Mouse (Mus musculus) hindbrain, embryonic 12.5 days (tissue): Measurements from ENCODE around the gene Gm49510. TPM values are rescaled to one million over a fixed set of nuclear protein-coding genes. Genes with fewer than 3 reads are reported as not detected.

Experiments
- ATAC-seq: fragments of 200-750 bp; cut with Nextera tagmentation; 2 replicates; pipeline ENCODE4 v1.8.0; 2017; ENCODE audit warnings: moderate TSS enrichment; ENCODE audit not compliant: low FRiP score
- H3K27ac ChIP-seq: fragments of 300-500 bp; sonication (generic); 2 replicates; pipeline ENCODE4 v1.5.1; 2016; ENCODE audit warnings: mild to moderate bottlenecking
- H3K27me3 ChIP-seq: fragments of 300-500 bp; sonication (generic); 2 replicates; pipeline ENCODE4 v1.6.1; 2016; ENCODE audit warnings: mild to moderate bottlenecking
- H3K36me3 ChIP-seq: fragments of 300-500 bp; sonication (generic); 2 replicates; pipeline ENCODE4 v1.6.1; 2016; ENCODE audit warnings: mild to moderate bottlenecking
- H3K4me1 ChIP-seq: fragments of 300-500 bp; sonication (generic); 2 replicates; pipeline ENCODE4 v1.6.1; 2016
- H3K4me2 ChIP-seq: fragments of 300-500 bp; sonication (generic); replicated peaks from 2 replicates; pipeline ENCODE4 v1.6.1; 2016; ENCODE audit warnings: mild to moderate bottlenecking
- H3K4me3 ChIP-seq: fragments of 300-500 bp; sonication (generic); 2 replicates; pipeline ENCODE4 v1.5.1; 2016; ENCODE audit warnings: mild to moderate bottlenecking
- H3K9ac ChIP-seq: fragments of 300-500 bp; sonication (generic); 2 replicates; pipeline ENCODE4 v1.6.1; 2016; ENCODE audit warnings: mild to moderate bottlenecking, moderate library complexity
- H3K9me3 ChIP-seq: fragments of 300-500 bp; sonication (generic); replicated peaks from 2 replicates; pipeline ENCODE4 v1.6.1; 2016; ENCODE audit warnings: mild to moderate bottlenecking
- WGBS: fragments of 180-500 bp; shearing (Covaris S2); methylation state at CpG from one replicate; pipeline ENCODE4 v1.1.7; 2016; 5-methylcytosine and 5-hydroxymethylcytosine counted together
- polyA plus RNA-seq: library from polyadenylated mRNA; unstranded; fragments of >200 nt; fragmentation: Nextera tagmentation; extraction: Ambion mirVana; gene quantifications from 2 replicates; pipeline ENCODE4 v1.2.1, GENCODE M21; 2016

Gene Gm49510
- polyA plus RNA-seq, 1 experiment from 2014 or later: 0.61 TPM

DNA sequence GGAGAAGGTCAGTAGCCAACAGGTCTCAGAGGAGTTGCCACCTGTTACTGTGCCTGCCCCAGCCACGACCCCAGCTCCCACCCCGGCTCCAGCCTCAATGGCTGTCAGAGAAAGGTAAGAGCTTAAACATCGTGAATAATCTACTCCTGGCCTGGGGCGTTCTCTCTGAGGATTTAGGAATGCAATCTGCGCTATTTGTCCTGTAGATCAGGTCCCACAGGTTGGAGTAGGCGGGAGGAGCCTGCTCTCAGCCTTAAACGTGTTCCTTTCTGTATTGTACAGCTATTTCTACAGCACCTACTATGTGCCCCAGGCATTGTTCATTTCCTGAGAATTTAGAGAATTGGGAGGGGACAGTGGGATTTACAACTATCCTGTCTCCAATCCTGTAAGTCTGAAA, 8.9 kb downstream of the Gm49510 start:
- Histone ChIP-seq H3K9ac (no peak overlapping the region), H3K36me3 (no peaks in the 10 kb centered on the region), H3K4me2 (no peak overlapping the region), H3K27ac (no peak overlapping the region), H3K9me3 (no peaks in the 10 kb centered on the region), H3K4me1 (0 out of 2 replicates have a peak, but pooled peaks cover 4% of the 10 kb centered on the region), H3K27me3 (no peaks in the 10 kb centered on the region), H3K4me3 (no peak overlapping the region)
- 79% methylated on average over 7 of the region's 7 CpGs for WGBS
- ATAC-seq: no peak

DNA sequence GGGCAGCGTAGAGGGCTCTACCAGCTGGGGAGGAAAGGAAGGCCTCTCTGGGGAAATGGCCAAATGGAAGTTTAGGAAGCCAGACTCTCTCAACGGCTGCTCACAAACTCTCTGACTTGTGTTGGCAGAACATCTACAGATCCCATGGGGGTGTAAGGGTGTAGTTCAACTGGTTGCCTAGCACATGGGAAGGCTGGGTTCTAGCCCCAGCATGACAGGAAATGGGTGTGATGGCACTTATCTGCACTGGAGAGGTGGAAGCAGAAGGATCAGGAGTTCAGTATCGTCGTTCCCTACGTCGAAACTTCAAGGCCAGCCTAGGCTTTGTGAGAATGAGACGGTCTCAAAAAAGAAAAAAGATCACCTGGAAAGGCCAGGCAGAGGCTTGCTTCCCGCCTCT, 9.5 kb downstream of the Gm49510 start:
- no peak overlapping the region for H3K4me2 ChIP-seq
- WGBS: 89% methylated on average over 8 of the region's 8 CpGs

DNA sequence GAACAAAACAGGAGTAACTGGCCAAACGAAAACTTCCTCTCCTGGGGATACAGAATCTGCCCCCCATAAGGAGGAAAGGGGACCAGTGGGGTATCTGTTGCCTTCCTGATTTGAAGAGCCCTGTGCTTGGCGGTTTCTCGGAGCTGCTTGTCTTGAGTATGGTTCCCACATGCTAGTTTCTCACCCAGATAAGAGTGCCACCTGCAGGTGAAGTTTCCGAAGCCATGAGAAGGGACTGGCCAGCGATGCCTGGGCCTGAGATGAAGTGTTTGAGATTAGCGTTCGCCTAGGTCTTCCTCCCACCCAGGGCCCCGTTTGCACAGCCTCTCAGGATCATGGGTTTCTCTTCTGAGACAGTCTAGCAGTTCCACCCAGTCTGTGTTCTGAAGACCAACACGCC, 12.6 kb downstream of the Gm49510 start:
- Histone ChIP-seq H3K4me3 (no peak overlapping the region), H3K9ac (no peak overlapping the region), H3K27ac (no peak overlapping the region), H3K9me3 (no peaks in the 10 kb centered on the region), H3K36me3 (no peaks in the 10 kb centered on the region), H3K4me1 (peaks cover 35% of the 10 kb centered on the region), H3K4me2 (no peak overlapping the region), H3K27me3 (no peaks in the 10 kb centered on the region)
- 40% methylated on average over 9 of the region's 9 CpGs for WGBS
- no peak for ATAC-seq

More for the DNA sequence above, 9.5 kb downstream of the Gm49510 start:
- Histone ChIP-seq H3K4me1 (0 out of 2 replicates have a peak, but pooled peaks cover 6% of the 10 kb centered on the region), H3K36me3 (no peaks in the 10 kb centered on the region), H3K27ac (no peak overlapping the region), H3K4me3 (no peak overlapping the region), H3K9ac (no peak overlapping the region), H3K27me3 (no peaks in the 10 kb centered on the region), H3K9me3 (no peaks in the 10 kb centered on the region)
- no peak for ATAC-seq

DNA sequence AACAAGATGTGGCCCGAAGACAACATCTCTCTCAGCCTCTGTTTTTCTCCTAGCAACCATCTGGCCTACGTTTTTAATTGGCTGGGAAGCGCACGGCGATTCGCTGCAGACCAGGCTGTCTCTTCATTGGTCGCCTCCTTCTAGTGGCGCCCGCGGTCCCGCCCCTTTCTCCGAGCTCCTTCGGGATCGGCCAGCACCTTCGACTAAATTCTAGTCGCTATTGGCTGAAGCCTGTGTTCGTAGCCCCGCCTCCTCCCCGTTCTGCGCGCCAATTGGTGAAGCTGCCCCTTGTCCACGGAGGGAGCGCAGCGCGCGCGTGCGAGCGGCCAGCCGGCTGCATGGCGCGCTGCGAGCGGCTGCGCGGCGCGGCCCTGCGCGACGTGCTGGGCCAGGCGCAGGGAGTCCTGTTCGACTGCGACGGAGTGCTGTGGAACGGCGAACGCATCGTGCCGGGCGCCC, 14.2 kb downstream of the Gm49510 start, which contains the start of gene Pdxp:
TSS of gene Pdxp (plus strand) at position 288 of the 459 bp plus-strand sequence.
- Histone ChIP-seq H3K4me3 (peak within 1 kb of the TSS; percentile 72), H3K27me3 (no peaks in the 10 kb centered on the region), H3K9me3 (no peaks in the 10 kb centered on the region), H3K27ac (peak within 1 kb of the TSS; percentile 96), H3K9ac (peak within 1 kb of the TSS; percentile 85), H3K4me1 (peaks cover 35% of the 10 kb centered on the region), H3K36me3 (peaks cover 11% of the 10 kb centered on the region; the same call in 1 of the 2 replicates), H3K4me2 (peak within 1 kb of the TSS; percentile 96)
- peak; percentile 94 for ATAC-seq
- under 1% methylated on average over 51 of the region's 51 CpGs for WGBS

DNA sequence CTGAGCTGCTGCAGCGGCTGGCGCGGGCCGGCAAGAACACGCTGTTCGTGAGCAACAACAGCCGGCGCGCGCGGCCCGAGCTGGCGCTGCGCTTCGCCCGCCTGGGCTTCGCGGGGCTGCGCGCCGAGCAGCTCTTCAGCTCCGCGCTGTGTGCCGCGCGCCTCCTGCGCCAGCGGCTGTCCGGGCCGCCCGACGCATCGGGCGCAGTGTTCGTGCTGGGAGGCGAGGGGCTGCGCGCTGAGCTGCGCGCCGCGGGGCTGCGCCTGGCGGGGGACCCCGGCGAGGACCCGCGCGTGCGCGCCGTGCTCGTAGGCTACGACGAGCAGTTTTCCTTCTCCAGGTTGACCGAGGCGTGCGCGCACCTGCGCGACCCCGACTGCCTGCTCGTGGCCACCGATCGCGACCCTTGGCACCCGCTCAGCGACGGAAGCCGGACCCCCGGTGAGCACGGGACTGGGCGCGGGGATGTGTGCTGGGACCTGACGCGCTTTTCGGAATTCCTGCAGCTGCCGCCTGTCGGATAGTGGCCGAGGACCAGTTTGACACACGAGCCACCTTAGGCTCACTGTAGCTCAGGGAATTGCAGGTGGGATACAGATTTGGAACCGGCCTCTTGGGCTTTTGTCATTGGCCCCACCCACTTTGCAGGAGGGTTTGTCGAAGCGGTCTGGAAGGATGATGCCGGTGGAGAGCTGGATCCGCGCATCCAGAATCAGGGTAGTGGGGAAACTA, 14.8 kb downstream of the Gm49510 start:
- ATAC-seq: peak; percentile 68
- Histone ChIP-seq H3K9ac (peak overlapping the region; percentile 85), H3K36me3 (peaks cover 16% of the 10 kb centered on the region), H3K9me3 (no peaks in the 10 kb centered on the region), H3K4me2 (peak overlapping the region; percentile 96), H3K27me3 (no peaks in the 10 kb centered on the region), H3K27ac (peak overlapping the region; percentile 96), H3K4me1 (peaks cover 35% of the 10 kb centered on the region), H3K4me3 (peak overlapping the region; percentile 72)
- WGBS: under 1% methylated on average over 67 of the region's 87 CpGs

DNA sequence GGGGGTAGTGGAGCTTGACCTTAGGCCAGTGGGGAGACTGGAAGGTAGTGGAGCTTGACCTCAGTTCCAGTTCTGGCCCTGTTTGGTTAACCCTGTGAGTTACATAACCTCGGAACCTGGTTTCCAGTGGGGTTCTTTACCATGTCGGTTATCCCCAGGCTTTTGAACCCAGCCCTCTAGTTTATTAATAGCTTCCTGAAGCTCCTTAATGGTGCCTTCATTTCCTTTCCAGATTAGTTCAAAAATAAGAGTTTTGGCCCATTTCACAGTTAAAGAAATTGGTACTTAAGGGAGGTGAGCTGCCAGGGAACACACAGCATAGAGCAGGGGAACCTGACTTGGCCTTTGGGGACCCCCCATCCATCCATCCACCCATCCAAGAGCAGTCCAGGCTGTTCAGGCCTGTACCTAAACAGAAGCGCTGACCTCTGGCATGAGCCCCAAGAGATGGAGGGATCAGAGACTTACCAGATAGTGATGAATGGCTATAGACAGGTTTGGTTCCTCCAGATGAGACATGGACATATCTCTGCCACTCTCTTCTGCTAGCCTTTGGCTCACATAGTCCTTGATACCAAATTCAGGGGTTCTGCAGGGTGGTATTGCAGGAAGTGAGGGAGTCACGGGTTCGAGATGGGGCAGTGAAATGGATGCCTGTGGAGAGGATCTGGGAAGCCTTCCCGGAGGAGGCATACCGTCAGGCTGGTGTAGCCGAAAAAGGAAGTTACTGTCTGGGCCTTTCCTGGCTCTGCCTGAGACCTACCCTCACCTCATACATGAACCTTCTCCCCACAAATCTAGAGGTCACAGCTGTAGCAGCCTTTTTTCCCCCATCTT, 15.6 kb downstream of the Gm49510 start:
- peak overlapping the region; percentile 96 for H3K27ac ChIP-seq

DNA sequence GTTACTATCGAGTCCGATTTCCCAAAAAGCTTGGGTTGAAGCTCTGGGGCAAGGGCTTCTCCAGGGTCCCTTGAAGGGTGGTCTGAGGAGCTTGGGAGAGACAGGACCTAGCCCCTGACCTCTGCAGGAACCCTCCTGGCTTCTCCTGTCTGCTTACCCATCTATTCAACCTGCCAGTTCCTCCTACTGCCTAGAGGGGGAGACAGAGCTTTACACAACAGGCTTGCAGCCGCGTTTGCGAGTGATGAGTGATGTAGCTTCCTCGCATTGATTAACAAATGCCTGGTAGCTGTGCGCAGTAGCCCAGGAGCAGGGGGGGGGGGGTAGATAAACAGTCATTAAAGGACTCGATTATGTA, 16.2 kb downstream of the Gm49510 start:
- peak overlapping the region; percentile 85 for H3K9ac ChIP-seq
- peak overlapping the region; percentile 42 for H3K27ac ChIP-seq
- ATAC-seq: peak; percentile 23
- no peaks in the 10 kb centered on the region for H3K9me3 ChIP-seq
- H3K36me3 ChIP-seq: peaks cover 22% of the 10 kb centered on the region
- H3K4me3 ChIP-seq: peak overlapping the region; percentile 72
- no peaks in the 10 kb centered on the region for H3K27me3 ChIP-seq
- H3K4me2 ChIP-seq: peak overlapping the region; percentile 96
- WGBS: 5% methylated on average over 8 of the region's 8 CpGs
- H3K4me1 ChIP-seq: peaks cover 35% of the 10 kb centered on the region

More for the DNA sequence above, 15.6 kb downstream of the Gm49510 start:
- Histone ChIP-seq H3K4me3 (peak overlapping the region; percentile 72), H3K9ac (peak overlapping the region; percentile 85), H3K36me3 (peaks cover 22% of the 10 kb centered on the region), H3K4me1 (peaks cover 35% of the 10 kb centered on the region), H3K4me2 (peak overlapping the region; percentile 96), H3K27me3 (no peaks in the 10 kb centered on the region), H3K9me3 (no peaks in the 10 kb centered on the region)
- no peak for ATAC-seq
- 52% methylated on average over 8 of the region's 8 CpGs for WGBS

DNA sequence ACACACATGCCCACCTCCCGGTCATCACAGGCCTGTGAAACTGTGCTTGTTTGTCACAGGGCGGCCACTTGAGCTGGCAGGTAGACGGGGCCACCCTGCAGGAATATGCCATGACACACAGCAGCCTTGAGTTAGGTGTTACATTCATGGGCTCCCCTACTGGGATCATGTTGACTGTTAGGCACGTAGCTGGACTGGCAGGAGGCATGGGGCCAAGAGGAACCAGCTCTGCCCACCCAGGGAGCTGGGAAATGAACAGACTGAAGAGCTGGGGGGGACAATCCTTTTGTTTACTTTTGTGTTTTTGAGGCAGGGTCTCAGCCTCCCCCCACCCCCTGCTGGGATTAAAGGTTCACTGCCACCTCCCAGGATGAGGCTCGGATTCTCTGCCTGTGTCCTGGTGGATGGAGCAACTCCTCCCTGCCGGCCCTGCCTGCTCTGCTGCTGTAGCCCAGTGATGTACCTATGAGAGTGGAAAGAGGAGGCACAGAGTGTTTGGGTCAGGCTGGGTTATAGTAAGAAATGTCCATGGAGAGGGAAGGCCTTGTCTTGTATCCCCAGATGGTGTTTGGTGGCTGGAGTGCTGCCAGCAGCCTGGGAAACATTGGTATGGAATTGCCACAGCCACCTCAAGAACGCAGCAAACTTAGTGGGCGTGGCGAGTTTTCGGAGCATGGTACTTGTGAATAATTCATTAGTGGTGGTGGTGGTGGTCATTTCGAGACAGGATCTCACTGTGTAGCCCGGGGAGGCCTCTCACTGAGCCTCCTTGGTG, 16.8 kb downstream of the Gm49510 start:
- 38% methylated on average over 12 of the region's 12 CpGs for WGBS
- H3K27me3 ChIP-seq: no peaks in the 10 kb centered on the region
- H3K9me3 ChIP-seq: no peaks in the 10 kb centered on the region
- peak; percentile 5; the same call in 1 of the 2 replicates for ATAC-seq
- peak overlapping the region; percentile 72 for H3K4me3 ChIP-seq
- peak overlapping the region; percentile 85 for H3K9ac ChIP-seq
- peaks cover 35% of the 10 kb centered on the region for H3K4me1 ChIP-seq
- H3K4me2 ChIP-seq: peak overlapping the region; percentile 96
- peak overlapping the region; percentile 42 for H3K27ac ChIP-seq
- H3K36me3 ChIP-seq: peaks cover 22% of the 10 kb centered on the region

DNA sequence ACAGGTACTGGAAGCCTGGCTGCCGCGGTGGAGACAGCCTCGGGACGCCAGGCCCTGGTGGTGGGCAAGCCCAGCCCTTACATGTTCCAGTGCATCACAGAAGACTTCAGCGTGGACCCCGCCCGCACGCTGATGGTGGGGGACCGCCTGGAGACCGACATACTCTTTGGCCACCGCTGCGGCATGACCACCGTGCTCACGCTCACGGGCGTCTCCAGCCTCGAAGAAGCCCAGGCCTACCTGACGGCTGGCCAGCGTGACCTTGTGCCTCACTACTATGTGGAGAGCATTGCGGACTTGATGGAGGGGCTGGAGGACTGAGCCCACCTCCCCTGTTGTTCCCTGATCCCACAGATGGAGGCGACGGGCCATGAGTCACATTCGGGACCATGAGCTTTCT, 18.7 kb downstream of the Gm49510 start:
- 93% methylated on average over 23 of the region's 23 CpGs for WGBS
- Histone ChIP-seq H3K9me3 (no peaks in the 10 kb centered on the region), H3K27me3 (no peaks in the 10 kb centered on the region)

DNA sequence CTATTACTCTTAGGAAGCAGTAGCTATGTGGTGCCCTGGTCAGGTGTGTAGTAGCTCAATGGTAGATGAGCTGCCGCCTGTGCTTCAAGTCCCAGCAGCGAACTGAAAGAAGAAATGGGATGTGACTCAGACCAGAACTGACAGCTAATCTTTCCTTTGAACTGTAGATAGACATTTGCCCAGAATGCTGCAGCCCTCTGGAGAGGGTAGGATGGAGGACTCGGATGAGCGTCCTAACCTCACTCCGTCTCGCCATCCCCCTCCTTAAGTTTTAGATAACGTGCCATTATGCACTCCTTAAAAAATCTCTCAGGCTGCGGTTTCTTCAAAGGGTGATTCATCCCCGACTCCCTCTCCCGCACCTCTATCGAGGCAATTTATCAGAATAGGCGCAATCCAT, 20.4 kb downstream of the Gm49510 start:
- Histone ChIP-seq H3K9ac (no peak overlapping the region), H3K4me3 (no peak overlapping the region), H3K36me3 (peaks cover 22% of the 10 kb centered on the region), H3K4me2 (no peak overlapping the region), H3K27me3 (no peaks in the 10 kb centered on the region), H3K4me1 (peaks cover 21% of the 10 kb centered on the region), H3K27ac (no peak overlapping the region), H3K9me3 (no peaks in the 10 kb centered on the region)
- 80% methylated on average over 12 of the region's 12 CpGs for WGBS
- no peak for ATAC-seq

More for the DNA sequence above, 18.7 kb downstream of the Gm49510 start:
- H3K4me1 ChIP-seq: peaks cover 34% of the 10 kb centered on the region
- H3K36me3 ChIP-seq: peaks cover 22% of the 10 kb centered on the region
- no peak overlapping the region for H3K27ac ChIP-seq
- H3K4me3 ChIP-seq: no peak overlapping the region
- no peak for ATAC-seq
- H3K9ac ChIP-seq: no peak overlapping the region
- no peak overlapping the region for H3K4me2 ChIP-seq

DNA sequence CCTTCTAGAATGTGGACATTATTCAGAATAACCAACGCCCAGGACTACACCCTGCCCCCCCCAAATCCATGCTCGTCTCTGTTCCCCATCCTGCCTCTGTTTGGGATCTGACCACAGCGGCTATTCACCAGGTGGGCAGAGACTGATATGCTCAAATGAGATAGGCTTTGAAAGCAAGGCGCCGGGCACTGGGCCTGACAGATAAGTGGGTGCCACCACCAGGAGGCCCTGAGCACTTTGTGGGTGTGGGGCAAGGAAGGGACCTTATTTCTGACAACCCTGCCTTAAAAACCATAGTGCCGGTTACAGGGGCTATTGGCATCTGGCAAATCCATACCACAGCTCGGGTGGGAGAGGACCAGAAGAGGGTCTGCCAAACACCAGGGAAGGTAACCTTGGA, 23.2 kb downstream of the Gm49510 start:
- Histone ChIP-seq H3K4me3 (no peak overlapping the region), H3K36me3 (peaks cover 17% of the 10 kb centered on the region), H3K4me1 (peaks cover 20% of the 10 kb centered on the region), H3K9me3 (no peaks in the 10 kb centered on the region), H3K27me3 (peaks cover 9% of the 10 kb centered on the region; the same call in 1 of the 2 replicates), H3K27ac (no peak overlapping the region), H3K4me2 (no peak overlapping the region), H3K9ac (no peak overlapping the region)
- no peak for ATAC-seq
- 88% methylated on average over 7 of the region's 7 CpGs for WGBS

DNA sequence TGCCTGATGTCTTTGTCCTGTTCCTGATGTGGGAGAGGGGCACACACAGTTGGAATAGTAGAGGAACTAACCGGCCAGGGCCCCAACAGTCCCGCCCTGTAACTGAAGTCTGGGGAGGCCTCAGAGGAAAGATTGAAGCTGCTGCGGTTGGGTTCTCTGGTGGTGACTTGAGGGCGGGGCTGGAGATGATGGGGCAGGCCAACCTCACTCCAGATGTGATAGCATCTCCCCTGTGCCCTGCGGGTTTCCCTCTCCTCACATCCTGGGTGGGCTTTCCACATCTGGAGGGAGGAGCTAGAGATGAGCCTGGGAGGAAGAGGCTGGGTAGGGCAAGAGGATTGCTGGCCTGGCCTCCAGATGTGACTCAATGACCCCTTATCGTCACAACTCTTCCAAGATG, 24.1 kb downstream of the Gm49510 start:
- no peak for ATAC-seq
- 63% methylated on average over 6 of the region's 6 CpGs for WGBS
- Histone ChIP-seq H3K27ac (no peak overlapping the region), H3K27me3 (peaks cover 9% of the 10 kb centered on the region; the same call in 1 of the 2 replicates), H3K9me3 (no peaks in the 10 kb centered on the region), H3K9ac (no peak overlapping the region), H3K4me3 (no peak overlapping the region), H3K4me2 (no peak overlapping the region), H3K4me1 (peaks cover 26% of the 10 kb centered on the region), H3K36me3 (peaks cover 10% of the 10 kb centered on the region)
